Mouse (Mus musculus): ENCODE measurements at regions not wholly inside any gene's neighbourhood (a gene's known extent, or its start where the extent isn't known, plus 50 kb on each side); places are given as distances from the start of the nearest gene placed in this dataset.

DNA sequence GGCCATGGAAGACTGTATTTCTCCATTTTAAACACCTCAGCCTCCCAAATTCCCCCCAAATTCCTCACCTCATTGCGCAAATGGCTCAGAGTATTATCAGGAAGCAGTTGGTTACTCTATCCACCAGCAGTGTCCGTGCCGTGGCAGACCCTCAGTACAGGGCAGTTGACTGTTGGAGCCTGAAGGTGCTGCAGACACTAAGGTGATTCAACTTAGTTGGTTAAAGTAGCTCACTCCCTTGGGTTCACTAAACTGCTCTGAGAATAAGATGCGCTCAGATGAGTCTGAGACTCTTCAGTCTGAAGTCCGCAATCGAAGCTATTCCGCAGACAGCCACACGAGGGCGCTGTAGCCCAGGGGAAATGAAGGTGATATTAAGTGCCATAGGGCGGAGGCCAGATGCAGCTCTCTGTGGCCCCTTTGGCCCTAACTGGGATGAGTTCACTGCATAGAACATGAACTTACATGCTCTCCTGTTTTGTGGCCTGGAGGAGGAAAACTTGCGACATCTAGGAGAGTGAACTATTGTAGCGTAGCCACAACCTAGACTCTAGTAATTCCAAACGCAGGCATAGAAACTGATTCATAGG lies 62.9 kb downstream of the Amer3 start:
- DNase-seq: peak; percentile 59

DNA sequence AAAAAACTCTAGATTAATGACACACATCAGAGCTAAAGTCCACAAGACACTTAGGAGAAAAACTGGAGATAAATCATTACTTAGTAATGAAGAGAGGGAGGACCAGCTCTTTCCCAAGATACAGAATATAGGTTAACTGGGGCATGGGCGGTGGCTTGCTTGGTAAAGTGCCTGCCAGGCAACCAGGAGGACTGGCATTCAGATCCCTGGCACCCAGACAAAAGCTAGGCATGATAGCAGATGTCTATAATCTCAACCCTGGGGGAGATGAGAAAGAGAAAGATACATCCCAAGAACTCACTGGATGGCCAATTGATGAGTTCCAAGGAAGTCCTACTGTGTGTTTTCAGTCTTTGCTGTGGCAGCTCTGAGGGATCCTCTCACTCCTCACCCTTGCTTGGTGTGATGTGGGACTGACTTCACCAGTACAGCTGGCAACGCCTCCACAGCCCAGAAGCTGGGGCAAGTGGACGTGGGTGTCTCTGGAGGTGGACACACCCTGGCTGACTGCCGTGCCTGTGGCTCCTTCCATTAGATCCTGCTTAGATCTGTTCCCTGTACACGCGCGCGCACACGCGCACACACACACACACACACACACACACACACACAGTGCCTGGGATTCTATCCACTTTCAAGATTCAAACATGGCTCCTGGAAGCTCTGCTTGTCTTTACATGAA lies 74.6 kb downstream of the Amer3 start:
- DNase-seq: no peak

DNA sequence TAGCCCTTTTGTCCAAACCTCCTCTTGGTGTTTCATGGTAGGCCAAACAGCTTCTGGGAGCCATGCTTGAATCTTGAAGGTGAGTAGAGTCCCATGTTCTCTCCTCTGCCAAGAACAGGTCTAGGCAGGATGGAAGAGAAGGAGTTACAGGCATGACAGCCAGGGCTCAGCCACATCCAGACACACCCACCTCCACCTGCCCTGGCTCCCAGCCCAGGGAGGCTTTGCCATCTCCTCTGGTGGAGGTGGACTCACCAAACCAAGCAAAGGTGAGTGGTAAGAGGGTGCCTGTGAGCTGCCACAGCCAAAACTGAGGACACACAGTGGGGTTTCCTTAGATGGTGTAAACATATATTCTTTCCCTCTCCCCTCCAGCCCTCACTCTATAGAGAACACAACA lies 78.0 kb downstream of the Amer3 start:
- DNase-seq: no peak

GRCm38 (mm10) chr1:34663875-34664547 lies 84.6 kb downstream of the Amer3 start:
- no peak for DNase-seq

- DNase-seq: no peak
Measured at GRCm38 (mm10) chr1:34664816-34665511, 85.5 kb downstream of the Amer3 start.

GRCm38 (mm10) chr1:34665512-34665854 lies 86.0 kb downstream of the Amer3 start:
- no peak for DNase-seq

DNA sequence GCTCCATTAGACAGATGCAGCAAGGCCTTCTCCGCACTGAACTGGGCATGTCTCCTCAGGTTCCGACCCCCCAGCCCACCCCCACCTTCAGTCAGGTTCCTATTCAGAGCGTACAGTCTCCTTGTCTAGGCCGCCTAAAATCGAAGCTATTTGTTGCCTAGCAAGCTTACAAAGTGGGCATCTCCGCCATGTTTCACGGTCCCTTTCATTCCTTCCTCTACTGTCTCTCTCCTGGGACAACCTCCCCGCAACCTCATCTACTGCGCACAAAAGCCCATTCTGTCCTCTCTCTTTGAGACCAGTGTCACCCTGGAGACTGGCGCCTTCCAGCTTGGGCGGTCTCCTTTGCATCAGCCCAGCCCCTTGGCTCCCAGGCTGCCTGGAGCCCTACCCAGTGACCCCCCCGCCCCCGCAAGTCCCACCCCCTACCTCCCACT lies 86.8 kb downstream of the Amer3 start:
- no peak for DNase-seq

DNA sequence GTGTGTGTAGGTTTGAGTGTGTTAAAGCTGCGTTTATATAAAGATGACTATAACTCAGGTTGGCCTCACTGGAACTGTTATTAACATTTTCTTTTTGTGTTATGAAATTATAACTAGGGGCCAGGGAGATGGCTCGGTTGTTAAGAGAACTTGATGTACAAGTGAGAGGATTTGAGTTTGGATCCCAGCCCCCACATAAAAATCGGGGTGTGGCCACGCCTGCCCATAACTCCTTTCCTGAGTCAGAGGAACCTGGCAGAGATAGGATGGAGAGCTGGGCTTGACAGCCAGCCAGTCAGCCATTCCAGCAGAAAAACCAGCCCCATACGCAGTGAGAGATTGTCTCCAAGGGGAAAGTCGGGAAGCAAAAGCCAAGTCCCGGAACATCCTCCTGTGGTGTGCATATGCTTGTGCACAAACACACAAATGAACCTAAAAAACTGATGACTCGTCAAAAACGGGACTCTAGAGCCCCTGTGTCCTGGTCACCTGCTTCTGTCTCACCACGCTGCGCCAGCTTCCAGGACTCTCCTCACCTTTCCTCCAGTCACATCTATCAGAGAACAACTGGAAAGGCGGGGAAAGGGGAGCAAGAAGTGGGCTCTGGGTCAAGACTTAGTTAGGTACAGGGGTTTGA lies 97.8 kb downstream of the Amer3 start:
- DNase-seq: no peak

- peak; percentile 21 for DNase-seq
Measured at GRCm38 (mm10) chr1:34677832-34678733, 98.6 kb downstream of the Amer3 start.

GRCm38 (mm10) chr1:34678734-34679068 lies 99.2 kb downstream of the Amer3 start:
- no peak for DNase-seq

GRCm38 (mm10) chr1:34686539-34686938 lies 107.1 kb downstream of the Amer3 start:
- no peak for DNase-seq

DNA sequence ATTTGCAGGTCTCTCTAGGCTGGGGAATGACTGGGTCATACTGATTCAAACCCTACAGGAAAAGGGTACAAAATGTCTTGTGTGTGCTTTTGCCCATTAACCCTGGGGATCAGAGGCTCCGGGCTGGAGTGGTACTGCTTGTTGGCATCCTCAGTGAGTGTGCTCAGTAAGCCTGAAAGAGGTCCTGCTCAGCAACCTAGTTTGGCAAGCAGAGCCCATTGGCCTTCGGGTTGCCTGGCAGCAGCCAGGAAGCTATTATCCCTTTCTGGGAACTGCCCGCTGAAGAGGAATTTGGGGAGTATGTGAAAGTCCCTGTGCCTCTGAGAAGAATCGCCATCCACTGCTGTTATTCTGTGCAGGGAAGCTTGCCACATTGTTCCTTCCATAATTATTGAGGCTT lies 117.1 kb downstream of the Amer3 start:
- DNase-seq: no peak

DNA sequence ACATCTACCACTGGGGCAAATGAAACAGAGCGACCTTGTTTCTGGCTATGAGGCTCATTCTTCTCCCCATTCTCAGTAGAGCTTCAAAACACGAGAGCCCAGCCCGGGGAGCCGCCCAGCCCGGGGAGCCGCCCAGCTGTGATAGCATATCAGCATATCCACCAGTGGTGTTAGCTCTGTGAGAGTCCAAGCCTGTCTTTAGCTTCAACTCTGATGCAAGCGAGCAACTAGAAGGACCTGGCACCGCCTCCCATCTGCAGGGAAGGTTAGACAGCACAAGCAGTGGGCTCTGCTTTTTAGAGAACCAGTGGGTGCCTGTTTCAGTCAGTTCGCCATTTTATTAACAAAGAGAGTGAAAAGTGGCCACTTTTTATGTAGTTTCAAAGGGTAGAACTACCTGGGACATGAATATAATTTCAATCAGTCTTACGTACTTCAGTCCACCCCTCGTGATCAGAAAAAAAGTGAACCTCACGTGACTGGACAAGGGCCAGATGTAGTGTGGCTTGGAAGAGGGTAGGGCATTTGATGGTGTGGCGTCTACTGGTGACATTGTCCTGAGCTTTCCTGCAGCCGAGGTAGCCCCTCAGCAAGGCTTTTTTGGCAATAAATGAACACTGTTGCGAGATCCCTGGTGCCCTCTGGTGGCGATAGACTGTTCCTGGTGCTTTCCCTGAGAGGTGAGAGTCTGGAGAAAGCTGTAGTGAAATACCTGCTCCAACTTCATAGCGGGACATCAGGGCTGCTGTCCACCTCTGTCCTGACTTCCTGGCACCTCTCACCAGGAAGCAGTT lies 121.0 kb downstream of the Amer3 start:
- DNase-seq: peak; percentile 27

DNA sequence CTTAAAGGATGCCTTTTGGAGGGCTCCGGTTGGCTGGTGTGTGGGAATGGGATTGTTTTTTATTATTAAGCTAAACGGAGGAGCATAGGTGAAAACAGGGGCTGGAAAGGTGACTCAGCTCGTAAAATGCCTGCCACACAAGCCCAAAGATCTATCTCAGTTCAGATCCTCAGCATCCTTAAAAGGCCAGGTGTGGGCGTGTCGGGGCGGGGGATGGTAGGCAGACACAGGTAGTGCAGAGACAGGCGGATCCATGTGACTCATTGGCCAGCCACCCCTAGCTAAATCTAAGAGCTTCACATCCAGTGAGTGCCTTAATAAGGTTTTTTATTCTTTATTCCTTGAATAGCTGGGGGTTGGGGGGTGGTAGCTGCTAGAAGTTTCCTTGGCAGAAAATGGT lies 122.0 kb downstream of the Amer3 start:
- DNase-seq: no peak

DNA sequence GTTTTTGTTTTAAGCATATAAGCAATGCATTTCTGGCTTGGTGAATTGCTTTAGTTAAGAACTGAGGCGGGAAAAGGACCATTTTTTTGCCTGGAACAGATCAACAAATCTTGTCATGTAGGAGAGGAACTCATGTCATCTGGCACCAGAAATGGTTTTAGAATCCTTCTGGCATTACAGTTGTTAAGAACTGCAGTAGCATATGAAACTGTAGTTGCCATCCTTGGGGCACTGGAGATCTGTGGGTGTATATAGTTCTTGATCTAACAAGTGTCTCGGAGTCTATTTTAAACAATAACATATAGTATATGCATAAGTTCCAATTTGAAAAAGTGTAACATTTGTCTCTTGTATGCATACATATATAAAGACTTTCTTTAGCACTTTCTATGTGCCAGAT lies 129.6 kb downstream of the Amer3 start:
- DNase-seq: no peak

DNA sequence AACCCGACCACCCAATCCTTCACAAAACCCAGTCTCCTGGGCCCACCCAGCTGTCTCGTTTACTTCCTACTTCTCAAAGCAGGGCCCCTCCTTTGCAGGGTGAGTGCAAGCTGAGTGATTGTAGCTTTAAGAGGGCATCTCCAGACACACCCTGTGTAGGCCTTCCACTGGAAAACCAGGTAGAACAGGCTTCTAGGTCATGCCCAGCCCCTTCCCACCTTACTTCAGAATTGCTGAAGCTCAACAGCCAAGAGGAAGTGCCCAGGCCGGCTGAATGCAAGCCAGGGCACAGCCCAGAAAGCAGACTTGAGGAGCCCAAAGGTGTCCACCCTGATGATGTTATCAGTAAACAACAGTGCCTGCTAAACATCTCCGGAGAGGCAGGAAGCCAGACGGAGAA lies 120.2 kb downstream of the Fam168b start:
- DNase-seq: no peak

GRCm38 (mm10) chr1:34732156-34732555 lies 110.7 kb downstream of the Fam168b start:
- DNase-seq: no peak

- no peak for DNase-seq
Measured at GRCm38 (mm10) chr1:34733026-34733913, 109.6 kb downstream of the Fam168b start.

GRCm38 (mm10) chr1:34738386-34739067 lies 104.3 kb downstream of the Fam168b start:
- DNase-seq: peak; percentile 77

DNA sequence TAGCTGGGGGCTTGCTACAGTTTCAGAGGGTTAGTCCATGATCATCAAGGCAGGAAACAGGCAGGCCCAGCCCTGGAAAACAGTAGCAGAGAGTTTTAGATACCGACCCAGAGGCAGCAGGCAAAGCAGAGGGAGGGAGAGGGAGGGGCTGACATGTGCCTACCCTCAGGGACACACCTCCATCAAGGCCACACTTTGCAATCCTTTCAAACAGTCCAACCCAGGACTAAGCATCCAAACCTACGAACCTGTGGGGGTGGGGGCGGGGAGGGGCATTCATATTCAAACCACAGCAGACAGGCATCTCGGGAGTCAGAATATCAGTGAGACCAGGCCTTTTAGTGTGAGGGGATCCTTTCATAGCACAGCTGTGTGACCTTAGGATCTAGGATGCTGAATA lies 103.2 kb downstream of the Fam168b start:
- DNase-seq: no peak
